Mouse (Mus musculus) MEL-GATA-1-ER (cell line): ENCODE measurements at regions not wholly inside any gene's neighbourhood (a gene's known extent, or its start where the extent isn't known, plus 50 kb on each side); places are given as distances from the start of the nearest gene placed in this dataset.

Experiments
- DNase-seq: peaks from one replicate; pipeline ENCODE4 v3.0.0-alpha.2; 2012; ENCODE audit warnings: low read depth; ENCODE audit errors: extremely low read depth

- DNase-seq = no peak
Observed at GRCm38 (mm10) chr14:24875934-24876333, 389.0 kb downstream of the Rps24 start.

DNA sequence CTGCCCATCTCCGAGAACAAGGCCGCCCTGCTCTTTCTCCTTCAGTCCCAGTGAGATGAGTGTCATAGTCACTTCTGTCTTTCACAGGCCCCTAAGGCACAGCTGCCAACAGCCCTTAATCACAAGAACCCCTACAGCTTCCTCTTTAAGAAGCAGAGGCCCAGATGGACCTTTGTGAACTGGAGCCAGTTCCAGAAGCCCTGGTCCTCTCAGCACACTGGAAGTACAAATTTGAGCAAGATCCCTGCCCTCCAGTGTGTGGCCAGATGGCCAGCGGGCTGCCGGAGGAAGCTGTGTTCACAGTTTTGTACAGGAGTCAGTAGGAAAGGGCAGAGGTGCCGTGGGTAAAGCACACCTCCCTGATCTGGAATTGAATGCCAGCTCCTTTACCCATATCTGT, 389.6 kb downstream of the Rps24 start:
- DNase-seq = no peak

GRCm38 (mm10) chr14:24877853-24878252, 390.9 kb downstream of the Rps24 start:
- no peak for DNase-seq

DNA sequence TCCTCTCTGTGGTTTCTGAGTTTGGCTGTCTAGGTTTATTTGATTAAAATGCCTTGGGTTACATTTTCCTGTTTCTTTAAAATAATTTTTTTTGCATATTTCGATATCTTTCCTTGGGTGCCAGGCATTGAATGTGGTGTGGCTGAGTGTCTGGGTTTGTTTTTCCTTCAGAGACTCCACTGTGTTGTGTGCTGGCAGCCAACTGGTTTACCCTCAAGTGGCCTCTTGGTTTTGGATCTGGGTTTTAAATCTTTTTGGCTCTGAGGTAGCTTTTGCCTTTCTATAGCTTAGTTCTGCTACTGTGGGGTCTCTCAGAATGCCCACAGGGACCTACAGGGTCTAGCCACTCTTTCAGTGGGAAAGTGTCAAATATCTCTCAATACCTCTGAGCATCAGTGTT, 399.2 kb downstream of the Rps24 start:
- DNase-seq = no peak

GRCm38 (mm10) chr14:24886896-24887421, 400.0 kb downstream of the Rps24 start:
- DNase-seq = no peak

DNA sequence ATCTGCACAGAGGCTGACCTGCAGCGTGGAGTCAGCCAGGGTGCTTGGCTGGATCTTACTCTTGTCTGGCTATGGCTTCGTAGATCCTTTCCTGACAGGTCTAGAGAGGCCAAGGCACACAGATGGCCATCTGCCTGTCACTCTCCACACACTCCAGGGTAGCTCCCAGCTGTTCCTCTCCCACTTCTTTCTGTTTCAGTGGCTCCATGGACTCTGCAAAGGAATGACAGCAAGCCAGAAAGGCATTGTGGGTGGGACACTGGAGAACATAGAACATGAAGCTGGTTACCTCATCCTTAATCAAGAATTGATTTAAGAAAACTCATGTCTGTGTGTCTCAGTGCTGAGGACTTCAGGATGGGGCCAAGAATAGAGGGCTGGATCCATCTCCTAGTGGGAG, 403.9 kb downstream of the Rps24 start:
- DNase-seq = no peak

DNA sequence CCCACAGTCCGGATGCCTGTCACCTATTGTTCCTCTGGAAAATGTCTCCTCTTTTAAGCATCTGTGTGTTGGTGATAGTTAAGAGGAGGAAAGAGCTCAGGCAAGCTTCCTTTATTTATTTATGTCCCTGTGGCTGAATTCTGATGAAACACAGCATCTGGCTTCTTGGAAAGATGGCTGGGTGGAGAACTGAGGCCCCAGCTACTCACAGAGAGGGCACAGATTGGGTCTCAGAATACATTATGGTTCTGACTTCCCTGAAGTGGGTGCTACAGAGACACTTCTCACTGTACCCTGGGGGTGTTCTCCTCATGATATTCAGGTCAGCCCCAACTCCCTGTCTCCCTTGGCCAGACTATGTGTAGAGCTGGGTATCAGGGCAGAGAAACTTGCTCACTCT, 408.3 kb downstream of the Rps24 start:
- DNase-seq = no peak

DNA sequence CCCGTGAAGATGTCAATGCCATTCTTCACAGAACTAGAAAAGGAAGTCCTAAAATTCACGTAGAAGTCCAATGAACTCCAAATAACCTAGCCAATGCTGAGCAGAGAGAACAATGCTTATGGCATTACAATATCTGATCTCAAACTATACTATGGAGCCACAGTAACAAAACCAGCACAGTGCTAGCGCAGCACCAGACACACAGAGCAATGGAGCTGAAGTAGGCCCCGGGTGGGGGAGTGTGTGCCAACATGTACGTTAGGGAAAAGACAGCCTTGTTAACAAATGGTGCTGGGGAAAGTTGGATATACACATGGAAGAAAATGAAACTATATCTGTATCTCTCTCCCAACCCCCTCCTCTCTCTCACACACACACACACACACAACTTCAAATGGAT, 409.8 kb downstream of the Rps24 start:
- no peak for DNase-seq

GRCm38 (mm10) chr14:24900501-24901179, 413.7 kb downstream of the Rps24 start:
- no peak for DNase-seq

GRCm38 (mm10) chr14:24901726-24902125, 414.8 kb downstream of the Rps24 start:
- no peak for DNase-seq

DNA sequence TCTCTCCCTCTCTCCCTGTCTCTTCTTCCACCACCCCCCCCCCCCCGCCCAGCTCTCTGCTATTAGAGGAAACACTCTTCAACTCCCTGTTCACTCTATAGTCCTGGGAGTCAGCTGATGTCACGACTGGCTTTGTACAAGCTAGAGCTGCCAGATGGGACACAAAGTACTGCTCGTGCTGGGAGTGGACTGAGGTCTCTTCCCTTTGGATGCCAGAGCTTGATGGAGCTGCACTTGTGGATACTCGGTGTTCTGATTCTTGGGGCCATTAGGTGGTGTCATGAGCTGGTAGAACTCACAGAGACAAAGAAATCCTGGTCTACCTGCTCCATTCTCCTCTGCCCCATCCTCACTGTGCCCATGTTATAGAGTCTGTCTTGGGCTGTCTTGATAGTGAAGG, 415.9 kb downstream of the Rps24 start:
- DNase-seq = no peak

GRCm38 (mm10) chr14:24904712-24905111, 417.8 kb downstream of the Rps24 start:
- no peak for DNase-seq

DNA sequence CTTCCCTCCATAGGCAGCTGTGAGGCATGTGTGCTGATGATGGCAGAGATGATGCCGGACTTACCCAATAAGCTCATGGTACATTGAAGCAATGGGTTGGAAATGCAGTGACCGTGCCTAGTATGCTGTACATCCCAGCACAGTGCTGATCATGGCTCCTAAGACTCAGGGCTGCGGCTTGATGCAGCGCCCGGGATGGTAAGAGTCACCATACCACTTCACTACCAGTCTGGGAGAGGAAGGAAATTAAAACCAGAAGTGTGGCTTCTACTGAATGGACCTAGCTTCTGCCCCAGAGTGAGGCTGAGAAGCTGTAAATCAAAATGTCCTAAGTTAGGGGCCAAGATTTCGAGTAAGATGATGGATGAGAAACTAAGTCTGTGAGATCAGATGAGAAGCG, 420.0 kb downstream of the Rps24 start:
- no peak for DNase-seq

DNA sequence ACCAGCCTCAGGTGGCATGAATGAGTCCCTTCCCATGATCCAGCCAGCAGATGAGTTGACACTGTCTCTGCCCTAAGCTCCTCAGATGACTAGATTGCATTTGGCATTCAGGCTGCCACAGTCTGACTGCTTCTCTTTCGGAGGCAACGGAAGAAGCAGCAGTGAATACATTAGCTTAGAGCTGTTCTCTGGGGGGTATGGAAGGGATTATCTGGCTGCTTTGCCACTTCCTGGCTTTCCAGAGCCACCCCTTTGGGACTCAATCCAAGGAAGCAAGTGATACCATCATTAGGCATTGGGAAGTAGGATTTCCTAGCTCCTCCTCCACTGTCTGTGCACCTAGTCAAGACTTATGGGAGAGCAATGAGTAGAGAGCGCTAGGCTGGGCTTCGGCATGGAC, 421.5 kb downstream of the Rps24 start:
- DNase-seq = no peak

DNA sequence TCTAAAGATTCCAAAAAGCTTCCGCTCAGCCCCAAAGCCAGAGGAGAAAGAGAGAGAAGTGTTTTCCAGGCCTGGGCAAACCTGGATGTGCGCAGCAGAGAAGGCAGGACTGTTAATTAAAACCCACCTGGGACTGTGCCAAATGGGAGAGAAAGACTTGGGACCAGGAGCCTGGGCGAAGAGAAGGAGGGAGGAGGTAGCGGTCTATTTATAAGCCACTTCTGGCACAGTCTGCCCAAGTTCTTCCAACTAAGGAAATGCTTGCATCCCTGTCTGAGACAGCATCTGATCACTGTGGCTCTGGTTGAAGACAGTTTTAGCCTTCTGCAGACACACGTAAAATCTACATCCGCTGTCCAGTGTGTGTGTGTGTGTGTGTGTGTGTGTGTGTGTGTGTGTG, 424.7 kb downstream of the Rps24 start:
- no peak for DNase-seq

DNA sequence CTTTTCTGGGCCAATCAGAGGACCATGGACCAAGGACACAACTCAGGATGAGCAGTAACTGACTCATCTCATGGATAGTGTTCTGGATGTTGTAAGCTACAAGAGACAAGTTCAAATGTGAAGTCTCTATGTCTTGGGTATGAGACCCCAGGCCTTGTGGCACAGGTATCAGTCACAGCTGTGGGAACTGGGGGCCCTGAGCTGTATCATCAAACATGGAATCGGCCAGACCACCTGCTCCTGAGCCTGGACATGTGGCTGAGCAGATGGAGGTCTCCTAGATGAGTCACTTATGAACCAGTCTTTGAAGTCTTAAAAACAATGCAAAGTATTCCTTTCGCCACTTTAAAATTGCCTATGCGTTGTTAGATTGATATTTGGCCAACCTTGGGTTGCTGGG, 432.1 kb downstream of the Rps24 start:
- no peak for DNase-seq

GRCm38 (mm10) chr14:24922006-24922405, 435.1 kb downstream of the Rps24 start:
- no peak for DNase-seq

DNA sequence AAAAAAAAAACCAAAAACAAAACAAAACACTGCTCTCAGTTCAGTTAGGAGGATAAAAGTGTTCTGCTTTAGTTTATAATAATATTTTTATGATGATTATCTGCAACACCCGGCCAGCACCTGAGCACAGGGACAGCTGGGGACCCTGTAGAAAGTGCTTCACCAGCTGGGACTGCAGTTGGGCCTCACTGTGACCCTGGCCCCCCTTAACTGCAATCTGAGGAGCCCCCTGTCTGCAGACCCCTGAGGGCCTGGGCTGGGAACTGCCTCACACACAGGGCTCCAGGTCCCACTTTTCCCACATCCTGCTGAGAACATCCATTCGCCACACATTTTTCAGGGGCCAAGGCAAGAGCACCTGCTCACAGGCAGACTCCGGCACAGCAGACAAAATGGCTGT, 437.6 kb downstream of the Rps24 start:
- no peak for DNase-seq

- DNase-seq = no peak
Observed at GRCm38 (mm10) chr14:24926086-24927048, 439.4 kb downstream of the Rps24 start.

DNA sequence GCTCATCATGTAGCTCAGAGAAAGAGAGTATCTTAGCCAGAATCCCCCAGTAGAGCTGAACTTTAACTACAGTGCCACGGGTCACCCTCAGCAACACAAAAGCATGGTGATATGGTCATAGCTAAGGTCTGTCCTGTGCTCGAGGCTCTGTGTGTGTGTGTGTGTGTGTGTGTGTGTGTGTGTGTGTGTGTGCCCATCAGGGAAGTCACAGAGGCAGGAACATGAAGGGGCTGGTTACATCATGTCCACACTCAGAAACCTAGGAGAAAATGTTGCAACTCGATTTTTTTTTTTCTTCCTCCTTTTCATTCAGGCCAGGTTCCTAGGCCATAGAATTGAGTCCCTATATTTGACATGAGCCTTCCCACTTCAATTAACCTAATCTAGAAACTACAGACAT, 441.8 kb downstream of the Rps24 start:
- DNase-seq = no peak

DNA sequence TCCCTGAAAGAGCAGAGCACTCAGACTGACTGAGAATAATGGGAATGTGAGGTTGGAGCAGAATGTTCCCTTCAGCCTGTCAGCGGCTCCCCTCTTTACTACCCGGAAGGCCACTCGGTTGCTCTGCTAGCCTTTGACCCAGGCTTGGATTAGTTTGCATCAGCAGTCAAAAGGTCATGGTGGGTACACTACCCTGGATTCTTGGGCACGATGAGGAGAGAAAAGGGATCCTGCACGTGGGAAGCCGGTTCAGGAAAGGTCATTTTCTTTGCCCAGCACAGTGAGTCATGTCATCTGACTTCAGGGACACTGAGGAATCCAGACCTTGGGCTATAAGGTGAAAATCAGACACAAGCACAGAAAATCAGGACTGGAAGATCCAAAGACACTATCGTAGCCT, 443.3 kb downstream of the Rps24 start:
- DNase-seq = no peak

DNA sequence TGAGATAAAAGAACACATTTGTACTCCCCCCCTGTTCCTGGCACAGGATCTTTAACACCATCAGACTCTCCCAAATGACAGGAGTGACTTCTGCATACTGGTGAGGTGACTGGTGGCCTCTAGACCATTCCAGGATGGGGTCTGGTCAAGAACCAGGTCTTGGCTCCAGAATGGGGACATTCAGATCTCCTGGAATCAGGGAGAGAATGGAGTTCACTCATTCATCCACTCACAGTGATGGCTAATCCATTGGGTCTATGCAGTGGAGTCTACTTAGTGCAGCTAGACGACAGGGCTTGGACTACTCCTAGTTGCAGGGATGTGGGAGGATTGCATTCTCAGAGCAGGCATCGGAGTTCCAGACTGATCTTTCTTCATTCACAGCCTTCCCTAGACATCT, 451.0 kb downstream of the Rps24 start:
- DNase-seq = no peak

GRCm38 (mm10) chr14:24939068-24939467, 452.1 kb downstream of the Rps24 start:
- DNase-seq = no peak
